Mouse (Mus musculus): ENCODE data around the gene Suclg2.

The Suclg2 gene

DNA sequence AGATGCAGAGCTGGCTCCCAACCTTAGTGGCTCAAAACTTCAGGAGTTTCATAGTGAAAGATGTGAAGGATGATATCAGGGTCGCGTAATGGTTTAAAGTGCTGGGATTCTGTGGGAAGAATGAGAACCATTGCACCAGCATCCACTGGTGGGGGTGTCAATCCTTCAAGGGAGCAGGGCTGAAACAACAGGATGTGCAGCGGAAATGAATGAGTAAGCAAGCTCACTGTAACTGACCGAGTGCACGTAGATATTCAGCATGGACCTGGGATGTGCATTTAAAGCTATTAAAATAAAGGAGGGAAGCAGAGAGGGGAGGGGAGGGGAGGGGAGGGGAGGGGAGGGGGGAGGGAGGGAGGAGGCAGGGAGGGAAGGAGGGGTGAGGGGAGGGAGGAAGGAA is 18.4 kb downstream of the Suclg2 start:
- no peak for DNase-seq (ENCODE audit: low spot score)

DNA sequence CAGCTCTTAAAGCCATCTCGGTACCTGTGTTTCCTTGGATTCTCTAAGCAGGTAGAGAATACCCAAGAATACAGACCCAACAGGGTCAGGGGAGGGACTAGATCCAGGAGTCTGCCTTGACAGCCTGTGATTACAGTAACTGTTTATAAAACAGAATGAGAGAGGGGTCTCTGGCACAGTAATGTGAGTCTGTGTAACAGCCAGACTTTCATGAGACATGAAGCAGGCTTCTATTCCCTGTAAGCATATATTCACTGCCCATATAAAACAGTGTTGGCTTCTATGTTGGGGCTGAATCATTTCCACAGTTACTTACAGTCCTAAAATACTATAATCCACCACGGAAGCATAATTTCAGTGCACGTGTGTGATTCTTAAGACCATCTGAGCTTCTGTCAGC is 19.3 kb downstream of the Suclg2 start:
- DNase-seq (ENCODE audit: low spot score), result no peak

DNA sequence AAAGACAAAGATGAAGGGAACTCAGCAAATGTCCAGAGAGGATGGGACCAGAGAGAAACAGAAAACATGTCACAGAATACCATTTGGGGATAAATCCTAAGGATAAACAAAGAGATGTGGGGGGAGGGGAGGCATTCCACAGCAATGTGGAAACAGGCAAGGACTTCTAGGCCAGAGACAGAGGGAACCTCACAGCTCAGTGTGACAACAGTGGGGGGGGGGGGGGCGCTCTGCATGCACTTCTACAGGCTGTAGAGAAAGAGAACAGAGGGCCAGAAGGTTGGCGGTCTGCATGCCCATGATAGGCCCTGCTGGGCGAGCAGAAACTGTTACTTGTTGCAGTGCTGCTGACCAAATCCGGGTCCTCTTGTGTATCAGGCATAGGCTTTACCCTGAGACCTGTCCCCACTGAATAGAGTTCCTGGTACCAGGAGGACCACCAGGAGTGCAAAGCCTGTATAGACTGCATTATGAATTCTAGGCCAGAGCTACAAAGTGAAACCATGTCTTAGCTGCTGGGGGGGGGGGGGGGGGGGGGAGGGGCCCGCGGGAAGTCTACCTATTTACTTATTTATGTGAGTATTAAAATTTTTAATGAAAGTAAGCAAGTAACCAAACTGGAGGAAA is 20.0 kb downstream of the Suclg2 start:
- no peak for DNase-seq (ENCODE audit: low spot score)

DNA sequence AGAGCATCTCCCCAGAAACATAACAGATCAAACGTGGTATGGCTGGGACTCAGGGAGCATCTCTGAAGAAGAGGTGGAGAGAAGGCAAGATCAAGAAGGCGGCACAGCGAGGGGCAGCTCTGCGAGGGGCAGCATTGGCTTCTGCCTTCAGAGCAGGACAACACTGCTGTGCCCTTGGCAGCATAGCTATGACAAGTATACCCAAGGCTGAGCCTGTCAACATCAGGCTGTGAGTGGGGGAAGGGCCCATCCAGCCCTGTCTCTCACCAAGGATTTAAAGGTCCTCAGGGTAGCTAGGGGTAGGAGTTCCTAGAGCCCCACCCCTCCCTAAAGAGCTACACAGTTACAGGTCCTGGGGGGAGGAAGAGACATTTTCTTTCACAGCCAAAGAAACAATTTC is 23.7 kb downstream of the Suclg2 start:
- DNase-seq (ENCODE audit: low spot score), result no peak

DNA sequence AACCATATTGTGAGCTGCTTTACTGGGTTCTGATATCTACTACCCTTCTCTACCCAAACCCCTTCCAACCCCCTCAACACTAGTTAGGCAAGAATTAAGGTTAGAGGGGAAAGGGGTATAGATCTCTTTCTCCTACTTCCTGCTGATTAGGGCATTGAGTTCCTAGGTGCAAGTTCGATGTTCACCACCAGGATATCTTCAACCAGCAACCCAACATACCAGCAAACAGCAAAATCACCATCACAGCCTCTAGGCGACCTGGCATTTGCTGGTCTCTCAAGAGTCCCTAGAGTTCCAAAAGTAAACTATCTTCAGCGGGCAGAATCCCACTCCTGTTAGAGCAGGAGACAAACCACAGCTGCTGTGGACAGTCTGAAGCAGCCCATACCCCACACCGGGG is 33.4 kb downstream of the Suclg2 start:
- DNase-seq (ENCODE audit: low spot score), result no peak

DNA sequence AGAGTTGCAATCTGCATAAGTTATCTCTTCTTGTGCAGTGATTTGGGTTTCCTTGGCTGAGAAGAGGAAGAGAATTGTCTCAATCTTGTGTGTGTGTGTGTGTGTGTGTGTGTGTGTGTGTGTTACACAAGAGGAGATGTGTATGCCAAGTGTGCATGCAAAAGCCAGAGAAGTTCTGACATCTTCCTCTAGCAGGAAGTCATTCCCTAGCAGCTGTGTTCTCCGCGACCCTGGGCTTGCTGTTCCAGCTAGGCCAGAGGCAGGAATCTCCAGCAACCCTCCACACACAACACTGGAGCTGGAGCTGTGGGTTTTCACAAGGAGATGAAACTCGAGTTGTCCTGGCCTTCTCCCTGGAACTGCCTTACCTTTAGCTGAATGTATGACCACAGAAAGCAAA is 38.9 kb downstream of the Suclg2 start:
- DNase-seq (ENCODE audit: low spot score), result no peak

DNA sequence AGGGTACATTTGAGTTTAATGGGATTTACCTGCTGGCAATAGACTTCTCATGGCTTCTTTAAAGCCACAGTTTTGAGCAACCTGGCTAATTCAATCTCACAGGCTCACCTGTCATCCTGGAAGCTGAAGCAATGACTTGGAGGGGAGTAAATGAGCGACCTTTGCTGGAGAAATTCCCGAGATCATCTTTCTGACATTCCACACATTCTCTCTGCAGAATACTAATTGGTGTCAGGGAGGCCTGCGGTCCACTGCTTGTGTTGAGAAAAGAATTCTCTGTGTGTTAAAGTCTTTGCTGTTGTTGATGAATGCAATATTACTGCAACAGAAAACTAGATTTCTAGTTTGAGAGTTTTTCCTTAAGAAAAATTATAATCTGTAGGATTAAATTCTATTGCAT is 39.3 kb downstream of the Suclg2 start:
- DNase-seq (ENCODE audit: low spot score), result no peak

DNA sequence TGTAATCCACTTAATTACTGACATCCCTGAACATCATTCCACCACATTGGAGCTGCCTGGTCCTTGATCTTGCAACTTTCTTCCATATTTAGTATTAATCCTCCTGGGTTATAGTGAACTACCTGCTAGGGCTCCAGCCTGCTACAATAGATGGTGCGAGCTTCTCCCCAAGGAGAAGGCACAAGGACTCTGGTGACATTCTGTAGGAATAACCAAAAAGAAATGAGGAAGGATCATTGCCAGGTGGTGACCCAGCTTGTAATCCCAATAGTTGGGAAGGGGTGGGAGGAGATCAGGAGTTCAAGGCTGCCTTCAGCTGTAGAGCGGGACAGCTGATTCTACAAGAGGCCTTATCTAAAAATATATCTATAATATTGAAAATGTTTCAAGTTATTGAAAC is 41.6 kb downstream of the Suclg2 start:
- DNase-seq (ENCODE audit: low spot score), result no peak

DNA sequence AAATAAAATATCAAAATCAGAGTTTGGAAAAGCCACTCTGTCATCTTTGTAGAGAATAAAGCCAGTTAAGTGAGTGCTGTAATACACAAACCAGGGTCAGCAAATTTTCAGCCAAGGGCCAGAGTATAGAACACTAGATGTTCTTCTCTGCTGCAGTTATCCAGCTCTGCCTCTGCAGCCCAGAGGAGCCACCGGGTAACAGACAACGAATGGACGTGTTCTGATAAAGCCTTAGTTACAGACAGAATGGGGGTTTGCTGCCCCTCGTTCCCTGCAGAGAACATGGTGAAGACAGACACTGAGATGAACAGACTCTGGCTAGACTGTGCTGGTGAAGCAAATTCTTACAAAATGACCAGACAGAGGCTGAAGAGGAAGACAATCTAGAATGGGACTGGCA is 42.2 kb downstream of the Suclg2 start:
- DNase-seq (ENCODE audit: low spot score), result no peak

DNA sequence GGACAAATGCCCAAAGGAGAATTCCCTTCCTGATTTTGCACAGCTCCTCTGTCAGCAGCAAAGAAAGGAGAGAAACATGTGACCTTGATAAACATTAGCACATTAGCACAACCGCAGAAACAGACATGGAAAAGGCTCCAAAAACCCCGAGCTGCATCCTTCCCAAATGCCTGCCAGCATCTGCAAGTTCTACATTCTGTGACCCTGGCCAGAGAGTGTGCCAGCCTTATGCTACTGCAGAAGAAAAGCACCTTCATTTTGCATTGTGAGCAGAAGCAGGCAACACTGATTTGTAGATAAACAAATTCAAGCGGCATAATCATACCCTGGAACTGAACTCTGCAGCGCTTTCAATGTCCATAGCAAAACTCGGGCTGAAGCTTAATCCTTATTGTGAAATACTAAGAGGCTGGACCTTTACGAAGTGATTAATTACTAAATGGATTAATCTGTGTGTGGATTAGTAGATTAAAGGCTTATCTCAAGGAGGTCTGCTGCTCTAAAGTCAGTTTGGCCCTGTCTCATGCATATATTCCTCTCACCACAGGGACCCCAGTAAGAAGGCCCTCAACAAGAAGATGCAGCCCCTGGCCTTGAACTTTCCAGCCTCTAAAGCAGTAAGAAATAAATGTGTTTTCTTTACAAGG is 43.4 kb downstream of the Suclg2 start:
- DNase-seq (ENCODE audit: low spot score), result no peak

DNA sequence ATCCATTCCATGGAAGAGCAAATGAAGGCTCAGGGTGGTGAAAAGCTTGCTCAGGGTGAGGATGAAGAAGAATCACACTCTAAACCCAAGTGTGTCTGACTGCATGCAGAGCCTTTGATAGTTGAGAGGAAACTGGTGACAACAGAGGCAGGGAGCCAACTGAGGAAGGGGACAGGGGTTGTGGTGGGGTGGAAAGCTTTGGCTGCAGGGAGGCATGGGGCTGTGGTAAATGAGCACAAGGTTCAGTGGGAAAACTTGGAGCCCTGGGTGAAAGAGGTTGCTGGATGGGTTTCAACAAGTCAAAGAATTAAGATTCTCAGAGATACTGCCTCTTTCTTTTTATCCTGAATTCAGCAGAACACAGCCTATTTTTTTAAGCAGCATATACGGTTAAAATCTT is 43.9 kb downstream of the Suclg2 start:
- DNase-seq (ENCODE audit: low spot score), result no peak

DNA sequence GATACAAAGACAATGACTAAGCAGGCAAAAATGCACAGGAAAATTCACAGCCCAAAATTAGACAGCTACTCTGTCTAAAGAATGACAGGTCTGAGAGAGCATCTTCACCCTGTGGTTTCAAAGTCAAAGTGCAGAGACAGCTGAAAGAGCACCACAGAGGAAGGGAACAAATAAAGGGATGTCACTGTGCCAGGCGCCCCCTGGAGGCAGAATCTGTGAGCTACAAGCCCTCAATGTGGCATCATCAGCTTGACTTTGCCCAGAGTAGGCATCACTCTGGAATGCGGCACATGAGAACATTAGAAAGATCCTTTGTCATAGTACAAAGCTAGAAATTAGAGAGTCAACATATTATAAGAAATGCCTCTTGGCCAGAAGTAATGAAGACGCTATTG is 49.3 kb downstream of the Suclg2 start:
- DNase-seq (ENCODE audit: low spot score), result peak; percentile 16

DNA sequence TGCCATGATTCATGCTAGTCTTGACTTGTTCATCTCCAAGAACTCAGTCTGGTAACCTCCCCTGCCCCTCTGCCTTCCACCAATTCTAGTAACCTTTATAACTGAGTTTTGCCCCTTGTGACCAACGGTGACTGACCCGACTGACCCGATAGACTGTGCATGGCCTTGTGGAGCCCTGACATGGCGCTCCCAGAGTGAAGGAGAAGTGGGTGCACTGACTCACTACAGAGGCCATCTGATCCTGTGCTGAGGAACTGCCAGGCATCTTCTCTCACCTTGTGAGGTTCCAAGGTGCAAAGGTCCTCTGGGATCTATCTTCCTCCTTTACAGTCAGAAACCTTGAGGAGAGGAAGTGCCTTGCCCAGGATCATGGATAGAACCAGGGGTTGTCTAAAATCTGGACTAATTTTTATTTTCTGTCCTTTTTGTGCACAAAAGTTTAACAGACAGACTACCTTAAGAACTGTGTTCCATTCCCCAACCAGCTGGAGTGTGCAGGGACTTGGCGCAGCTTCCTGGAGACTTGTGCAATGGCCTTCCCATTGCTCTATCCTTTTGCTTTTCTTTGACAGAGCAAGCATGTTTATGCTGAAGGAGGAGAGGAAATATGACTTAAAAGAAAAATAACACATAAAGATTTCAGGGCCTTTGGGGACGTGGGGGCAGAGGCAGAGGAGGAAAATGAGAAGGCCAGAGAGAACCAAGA is 49.8 kb downstream of the Suclg2 start:
- DNase-seq (ENCODE audit: low spot score), result no peak

DNA sequence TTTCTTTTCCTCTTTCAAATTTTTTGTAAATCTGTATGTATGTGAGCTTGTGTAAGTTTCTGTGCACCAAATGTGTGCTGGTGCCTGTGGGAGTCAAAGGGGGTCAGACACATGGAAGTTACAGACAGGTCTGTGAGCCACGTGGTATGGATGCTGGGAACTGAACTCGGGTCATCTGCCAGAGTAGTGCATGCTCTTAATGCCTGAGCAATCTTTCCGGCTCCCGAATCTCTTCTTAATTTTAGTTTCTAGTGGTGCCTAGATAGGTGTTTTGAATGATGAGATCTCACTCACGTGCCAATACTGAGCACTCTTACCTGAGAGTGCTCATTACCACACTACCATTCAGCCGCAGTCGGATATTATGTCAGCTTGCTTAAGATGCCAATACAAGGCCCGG is 60.9 kb downstream of the Suclg2 start:
- no peak for DNase-seq (ENCODE audit: low spot score)

DNA sequence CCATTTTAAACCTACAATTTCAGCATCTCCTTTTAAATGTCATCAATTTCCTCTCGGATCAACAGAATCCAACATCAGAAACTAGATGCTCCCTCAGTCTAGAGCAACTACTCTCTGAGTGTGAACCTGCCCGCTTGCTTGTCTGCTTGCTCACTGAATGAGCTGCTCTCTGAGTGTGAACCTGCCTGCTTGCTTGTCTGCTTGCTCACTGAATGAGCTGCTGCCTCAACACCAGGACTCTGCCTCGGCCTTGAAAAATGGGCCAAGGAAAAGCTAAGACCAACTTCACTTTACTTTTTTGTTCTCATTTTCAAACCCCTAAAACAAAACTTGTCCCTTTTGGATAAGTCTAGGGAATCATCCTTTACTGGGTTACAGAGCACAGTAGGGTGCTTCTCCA is 64.9 kb downstream of the Suclg2 start:
- no peak for DNase-seq (ENCODE audit: low spot score)

DNA sequence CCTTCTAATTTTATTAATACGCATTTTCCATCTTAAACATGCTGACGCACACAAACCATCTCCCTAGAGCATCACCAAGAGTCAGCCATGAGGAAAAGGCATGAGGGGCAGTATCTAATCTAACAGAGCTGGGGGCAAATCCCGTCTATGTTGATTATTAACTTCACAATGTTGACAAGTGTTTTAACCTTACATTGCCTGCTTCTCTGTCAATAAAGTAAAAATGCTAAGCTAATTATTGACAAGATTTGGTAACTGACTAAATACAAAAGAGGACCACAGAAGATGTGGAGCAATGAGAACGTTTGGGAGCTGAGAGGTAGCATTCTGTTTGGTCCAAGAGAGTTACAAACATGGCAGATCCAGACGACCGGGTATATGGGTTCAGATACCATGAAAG is 65.8 kb downstream of the Suclg2 start:
- DNase-seq (ENCODE audit: low spot score), result no peak

DNA sequence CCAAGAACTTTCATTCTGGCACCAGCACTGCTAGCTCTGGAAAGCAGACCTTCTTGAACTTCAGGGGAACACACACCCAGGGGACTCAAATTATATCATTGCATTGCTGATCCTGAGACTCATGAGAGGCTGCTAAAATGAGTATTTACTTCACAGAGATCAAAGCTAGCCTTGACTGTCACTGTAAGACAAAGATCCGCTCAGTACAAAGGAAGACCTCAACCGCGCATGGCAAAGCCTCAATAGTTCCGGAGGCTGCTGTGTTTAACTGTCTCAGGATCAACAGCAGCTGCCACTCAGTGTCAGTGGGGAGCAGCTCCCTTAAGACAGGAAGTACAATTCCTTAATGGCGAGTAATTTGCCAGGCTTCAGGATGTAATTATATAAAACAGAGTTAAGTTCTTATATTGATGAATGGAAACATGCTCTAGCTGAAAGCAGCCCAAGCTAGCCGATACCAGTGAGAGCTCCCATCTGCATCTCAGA is 67.2 kb downstream of the Suclg2 start:
- peak; percentile 12 for DNase-seq (ENCODE audit: low spot score)

DNA sequence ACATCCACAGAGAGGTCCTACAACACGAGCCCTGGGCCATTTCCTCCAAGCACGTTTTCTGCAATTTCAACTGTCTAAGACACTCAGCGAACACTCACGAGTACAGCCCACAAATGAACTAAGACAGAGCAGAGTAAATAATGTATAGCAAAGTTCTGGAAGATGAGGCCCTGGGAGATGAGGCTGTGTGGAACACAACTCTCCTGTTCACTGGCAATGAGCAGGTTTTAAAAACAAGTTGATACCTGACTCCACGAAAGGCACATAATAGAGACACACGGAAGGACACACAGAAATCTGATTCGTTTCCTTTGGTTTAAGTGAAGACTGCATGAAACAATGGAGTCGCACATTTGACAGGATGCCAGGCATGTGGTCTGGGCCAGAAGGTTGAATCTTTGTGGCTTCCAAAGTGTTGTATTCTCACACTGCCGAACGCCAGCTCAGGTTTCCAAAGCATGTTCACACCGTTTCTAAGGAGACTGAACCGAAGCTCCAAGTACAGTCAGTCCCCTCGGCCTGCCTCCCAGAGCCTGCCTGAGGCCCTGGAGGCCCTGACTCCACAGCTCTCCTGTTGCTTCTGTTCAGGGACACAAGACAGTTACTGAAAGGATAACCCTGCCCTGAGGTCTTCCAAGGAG is 68.4 kb downstream of the Suclg2 start:
- DNase-seq (ENCODE audit: low spot score), result no peak

DNA sequence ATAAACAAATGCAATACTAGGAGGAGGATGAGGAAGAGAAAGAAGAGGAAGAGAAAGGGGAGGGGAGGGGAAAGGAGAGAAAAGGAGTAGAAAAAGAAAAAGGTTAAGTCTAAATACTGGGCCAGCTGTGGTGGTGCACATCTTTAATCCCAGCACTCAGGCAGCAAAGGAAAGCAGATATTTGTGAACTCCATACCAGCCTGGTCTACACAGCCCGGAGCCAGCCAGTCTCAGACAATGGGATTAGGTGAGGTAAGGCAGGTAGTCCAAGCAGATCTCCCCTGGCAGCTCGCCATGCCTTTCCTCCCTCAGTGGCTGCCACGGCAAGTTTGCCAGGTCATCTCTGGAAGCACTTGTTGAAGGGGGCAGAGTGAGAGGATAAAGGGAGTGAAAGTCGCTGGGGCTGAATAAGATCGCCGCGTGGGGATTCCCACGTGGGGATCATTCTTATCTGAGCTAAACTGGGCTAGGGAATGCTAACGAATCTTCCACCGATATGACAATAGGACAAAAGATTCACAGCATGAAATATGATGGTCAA is 69.4 kb downstream of the Suclg2 start:
- no peak for DNase-seq (ENCODE audit: low spot score)

DNA sequence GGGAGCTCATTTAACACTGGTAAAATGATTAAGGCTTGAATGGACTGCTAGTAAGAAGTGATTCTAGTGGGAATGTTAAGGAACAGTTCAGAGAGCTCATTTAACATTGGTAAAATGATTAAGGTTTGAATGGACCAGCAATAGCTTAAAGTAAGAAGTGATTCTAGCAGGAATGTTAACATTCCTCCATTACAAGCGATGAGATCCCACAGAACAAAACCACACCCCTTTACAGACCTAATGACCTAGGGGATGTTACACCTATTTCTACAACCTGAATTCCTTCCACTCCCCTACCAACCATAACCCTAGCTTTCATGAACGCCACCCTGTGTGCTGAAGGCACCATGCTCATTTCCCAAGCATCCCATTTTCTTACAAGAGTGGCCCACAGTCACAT is 81.2 kb downstream of the Suclg2 start:
- no peak for DNase-seq (ENCODE audit: low spot score)

DNA sequence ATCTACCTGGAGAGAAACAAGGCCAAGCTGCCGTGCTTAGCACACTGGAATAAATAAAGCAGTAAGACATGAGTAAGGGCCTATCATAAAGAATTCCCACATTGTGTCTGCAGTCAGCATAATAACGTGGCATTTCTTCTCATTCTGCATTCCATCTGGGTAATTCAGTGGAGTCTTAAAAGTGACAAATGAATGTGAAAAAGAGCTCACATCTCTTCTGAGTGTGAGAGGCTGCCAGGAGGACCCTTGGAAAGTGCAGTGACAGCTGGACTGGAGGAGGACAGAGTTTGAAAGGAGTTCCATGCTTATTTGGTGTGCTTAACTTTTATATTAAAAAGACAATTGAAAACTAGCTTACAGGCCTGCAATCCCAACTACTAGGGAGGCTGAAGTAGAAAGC is 83.2 kb downstream of the Suclg2 start:
- DNase-seq (ENCODE audit: low spot score), result no peak

DNA sequence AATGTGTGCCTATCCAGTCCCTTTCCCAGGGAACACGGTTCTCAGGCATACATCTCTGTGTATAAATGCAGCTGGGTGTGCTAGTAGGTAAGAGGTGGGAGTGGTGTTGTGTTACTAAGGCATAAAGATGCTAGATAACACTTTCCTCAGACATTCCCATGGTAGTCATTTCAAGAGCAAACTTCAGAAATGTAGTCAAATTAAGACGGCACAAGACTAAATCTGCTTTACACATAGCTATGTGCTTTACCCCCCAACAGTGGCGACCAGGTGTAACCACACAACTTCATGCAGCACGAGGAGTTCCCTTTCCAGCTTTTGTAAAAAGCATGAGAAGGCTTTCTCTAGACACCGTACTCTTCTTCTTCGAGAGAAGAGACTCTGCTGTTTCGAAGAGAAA is 89.5 kb downstream of the Suclg2 start:
- no peak for DNase-seq (ENCODE audit: low spot score)

DNA sequence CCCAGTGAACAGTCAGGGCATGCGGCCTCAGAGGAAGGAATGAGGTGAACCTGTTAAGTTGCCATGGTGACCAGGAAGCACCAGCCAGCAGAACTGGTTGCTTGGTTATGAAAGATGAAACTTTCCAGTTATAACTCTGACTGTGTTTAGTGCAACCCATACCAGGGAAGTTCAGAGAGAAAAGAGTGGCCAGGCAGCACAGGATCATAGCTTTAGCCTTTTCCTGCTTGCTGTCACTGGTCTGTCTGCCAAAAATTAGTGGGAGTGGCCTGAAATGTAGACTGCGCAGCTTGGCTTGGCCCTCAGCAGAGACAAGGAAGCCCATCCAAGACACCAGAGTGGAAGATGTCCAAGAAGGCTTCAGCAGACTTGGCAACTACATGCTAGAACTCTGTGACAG is 96.8 kb downstream of the Suclg2 start:
- DNase-seq (ENCODE audit: low spot score), result peak; percentile 58
